Mouse (Mus musculus): ENCODE data around the gene Med13. TPM values are rescaled to one million over a fixed set of nuclear protein-coding genes. Genes with fewer than 3 reads are reported as not detected.
A peak's percentile ranks its signal among the peaks of the same experiment; 100 is the strongest.

Med13 gene
- polyA plus RNA-seq, 1 experiment from 2014 or later = 8.3 TPM

- no peaks in the 10 kb centered on the region for H3K36me3 ChIP-seq (ENCODE audit: insufficient read depth, low read length)
- H3K27ac ChIP-seq = no peak overlapping the region
- TF ChIP-seq CTCF (IDR thresholded peaks at IDR 0.05; ENCODE audit: low read depth) = no peak
- no peak overlapping the region for H3K4me2 ChIP-seq (ENCODE audit: low read length)
- H3K9ac ChIP-seq (ENCODE audit: low read depth, low read length) = no peak overlapping the region
- no peaks in the 10 kb centered on the region for H3K27me3 ChIP-seq (ENCODE audit: insufficient read depth, low read length)
- WGBS = 25% methylated on average over 5 of the region's 5 CpGs
- no peak for DNase-seq (ENCODE audit: low spot score)
- no peaks in the 10 kb centered on the region for H3K4me1 ChIP-seq (replicated peaks; ENCODE audit: insufficient read depth, low read length)
- H3K9me3 ChIP-seq (replicated peaks; ENCODE audit: low read length) = no peaks in the 10 kb centered on the region
- no peak overlapping the region for H3K4me3 ChIP-seq (replicated peaks; ENCODE audit: low read depth, low read length)
- no peak for ATAC-seq (replicated peaks; ENCODE audit: low FRiP score, low read depth)
Measured at GRCm38 (mm10) chr11:86369003-86369402, 11.6 kb upstream of the Med13 start.

- DNase-seq (ENCODE audit: low spot score) = no peak
- no peaks in the 10 kb centered on the region for H3K4me1 ChIP-seq (replicated peaks; ENCODE audit: insufficient read depth, low read length)
- 62% methylated on average over 5 of the region's 5 CpGs for WGBS
- H3K9ac ChIP-seq (ENCODE audit: low read depth, low read length) = no peak overlapping the region
- H3K36me3 ChIP-seq (ENCODE audit: insufficient read depth, low read length) = no peaks in the 10 kb centered on the region
- no peak for ATAC-seq (replicated peaks; ENCODE audit: low FRiP score, low read depth)
- H3K4me2 ChIP-seq (ENCODE audit: low read length) = no peak overlapping the region
- H3K27ac ChIP-seq = no peak overlapping the region
- no peaks in the 10 kb centered on the region for H3K27me3 ChIP-seq (ENCODE audit: insufficient read depth, low read length)
- H3K9me3 ChIP-seq (replicated peaks; ENCODE audit: low read length) = no peaks in the 10 kb centered on the region
- H3K4me3 ChIP-seq (replicated peaks; ENCODE audit: low read depth, low read length) = no peak overlapping the region
- no peak for TF ChIP-seq CTCF (IDR thresholded peaks at IDR 0.05; ENCODE audit: low read depth)
Measured at GRCm38 (mm10) chr11:86364709-86365452, 7.5 kb upstream of the Med13 start.

- Histone ChIP-seq H3K4me2 (ENCODE audit: low read length) (peak overlapping the region; percentile 67), H3K27ac (peak overlapping the region; percentile 99), H3K27me3 (ENCODE audit: insufficient read depth, low read length) (no peaks in the 10 kb centered on the region), H3K9ac (ENCODE audit: low read depth, low read length) (peak overlapping the region; percentile 99), H3K4me3 (replicated peaks; ENCODE audit: low read depth, low read length) (peak overlapping the region; percentile 98), H3K9me3 (replicated peaks; ENCODE audit: low read length) (no peaks in the 10 kb centered on the region), H3K36me3 (ENCODE audit: insufficient read depth, low read length) (peaks cover 6% of the 10 kb centered on the region; the same call in 1 of the 2 replicates), H3K4me1 (replicated peaks; ENCODE audit: insufficient read depth, low read length) (peaks cover 8% of the 10 kb centered on the region; the same call in 1 of the 2 replicates)
- peak; percentile 99 for DNase-seq (ENCODE audit: low spot score)
- peak; percentile 94 for TF ChIP-seq CTCF (IDR thresholded peaks at IDR 0.05; ENCODE audit: low read depth)
- under 1% methylated on average over 45 of the region's 45 CpGs for WGBS
- ATAC-seq (replicated peaks; ENCODE audit: low FRiP score, low read depth) = peak; percentile 97
Measured at GRCm38 (mm10) chr11:86357984-86358528, 654 bp upstream of the Med13 start.

- Histone ChIP-seq H3K4me3 (replicated peaks; ENCODE audit: low read depth, low read length) (peak overlapping the region; percentile 98), H3K27me3 (ENCODE audit: insufficient read depth, low read length) (no peaks in the 10 kb centered on the region), H3K9ac (ENCODE audit: low read depth, low read length) (peak overlapping the region; percentile 99), H3K4me1 (replicated peaks; ENCODE audit: insufficient read depth, low read length) (peaks cover 8% of the 10 kb centered on the region; the same call in 1 of the 2 replicates), H3K9me3 (replicated peaks; ENCODE audit: low read length) (no peaks in the 10 kb centered on the region), H3K36me3 (ENCODE audit: insufficient read depth, low read length) (peaks cover 6% of the 10 kb centered on the region; the same call in 1 of the 2 replicates), H3K27ac (peak overlapping the region; percentile 99), H3K4me2 (ENCODE audit: low read length) (peak overlapping the region; percentile 67)
- DNase-seq (ENCODE audit: low spot score) = no peak
- no peak for TF ChIP-seq CTCF (IDR thresholded peaks at IDR 0.05; ENCODE audit: low read depth)
- ATAC-seq (replicated peaks; ENCODE audit: low FRiP score, low read depth) = no peak
- 3% methylated on average over 13 of the region's 13 CpGs for WGBS
Measured at GRCm38 (mm10) chr11:86356007-86356853, 1.2 kb downstream of the Med13 start.

GRCm38 (mm10) chr11:86353586-86353985 is 3.8 kb downstream of the Med13 start:
- DNase-seq (ENCODE audit: low spot score) (no peak), ATAC-seq (replicated peaks; ENCODE audit: low FRiP score, low read depth) (no peak)
- Histone ChIP-seq H3K36me3 (ENCODE audit: insufficient read depth, low read length) (peaks cover 6% of the 10 kb centered on the region; the same call in 1 of the 2 replicates), H3K9ac (ENCODE audit: low read depth, low read length) (no peak overlapping the region), H3K27ac (no peak overlapping the region), H3K9me3 (replicated peaks; ENCODE audit: low read length) (no peaks in the 10 kb centered on the region), H3K4me2 (ENCODE audit: low read length) (no peak overlapping the region), H3K4me1 (replicated peaks; ENCODE audit: insufficient read depth, low read length) (peaks cover 8% of the 10 kb centered on the region; the same call in 1 of the 2 replicates), H3K27me3 (ENCODE audit: insufficient read depth, low read length) (no peaks in the 10 kb centered on the region), H3K4me3 (replicated peaks; ENCODE audit: low read depth, low read length) (no peak overlapping the region)
- 77% methylated on average over 3 of the region's 3 CpGs for WGBS
- TF ChIP-seq CTCF (IDR thresholded peaks at IDR 0.05; ENCODE audit: low read depth) = no peak

GRCm38 (mm10) chr11:86351766-86352315 is 5.6 kb downstream of the Med13 start:
- Histone ChIP-seq H3K27ac (no peak overlapping the region), H3K4me3 (replicated peaks; ENCODE audit: low read depth, low read length) (no peak overlapping the region), H3K27me3 (ENCODE audit: insufficient read depth, low read length) (no peaks in the 10 kb centered on the region), H3K9ac (ENCODE audit: low read depth, low read length) (no peak overlapping the region), H3K4me2 (ENCODE audit: low read length) (no peak overlapping the region), H3K4me1 (replicated peaks; ENCODE audit: insufficient read depth, low read length) (peaks cover 8% of the 10 kb centered on the region; the same call in 1 of the 2 replicates), H3K9me3 (replicated peaks; ENCODE audit: low read length) (no peaks in the 10 kb centered on the region), H3K36me3 (ENCODE audit: insufficient read depth, low read length) (peaks cover 6% of the 10 kb centered on the region; the same call in 1 of the 2 replicates)
- no peak for TF ChIP-seq CTCF (IDR thresholded peaks at IDR 0.05; ENCODE audit: low read depth)
- ATAC-seq (replicated peaks; ENCODE audit: low FRiP score, low read depth) = no peak
- no peak for DNase-seq (ENCODE audit: low spot score)
- 72% methylated on average over 3 of the region's 3 CpGs for WGBS

Measured in kidney, postnatal 0 days (tissue).